Mouse (Mus musculus) ES-E14 (cell line): ENCODE data around the gene Mast4.

Experiments used
- CHD2 ChIP-seq: IDR thresholded peaks from 2 replicates; pipeline ENCODE4 v1.6.1; 2014; ENCODE audit warnings: mild to moderate bottlenecking, low read depth, low read length, inconsistent platforms
- HCFC1 ChIP-seq: IDR thresholded peaks from 2 replicates; pipeline ENCODE4 v1.6.1; 2012; ENCODE audit warnings: low read length, inconsistent platforms, borderline replicate concordance; ENCODE audit not compliant: insufficient read depth
- MAFK ChIP-seq: IDR thresholded peaks from 2 replicates; pipeline ENCODE4 v1.6.1; 2014; ENCODE audit warnings: mild to moderate bottlenecking, low read depth, low read length, inconsistent platforms; ENCODE audit not compliant: insufficient read depth
- ZC3H11A ChIP-seq: IDR thresholded peaks from 2 replicates; pipeline ENCODE4 v1.6.1; 2012; ENCODE audit warnings: low read depth, mild to moderate bottlenecking, inconsistent platforms, low read length, borderline replicate concordance
- ZNF384 ChIP-seq: IDR thresholded peaks from 2 replicates; pipeline ENCODE4 v1.6.1; 2012; ENCODE audit warnings: low read depth, low read length, inconsistent platforms

- no peak for TF ChIP-seq CHD2
- no peak for TF ChIP-seq ZNF384
- no peak for TF ChIP-seq ZC3H11A
- TF ChIP-seq MAFK, result no peak
- no peak for TF ChIP-seq HCFC1
These were observed 474.2 kb downstream of the Mast4 start for GRCm38 (mm10) chr13:102860135-102860534.
